Mouse (Mus musculus): Measurements from ENCODE around the gene Becn1. TPM values are rescaled to one million over a fixed set of nuclear protein-coding genes. Genes with fewer than 3 reads are reported as not detected.

Gene Becn1
- polyA plus RNA-seq, 1 experiment from 2014 or later = 174 TPM

GRCm38 (mm10) chr11:101255826-101256775, 46.0 kb downstream of the Becn1 start:
- Histone ChIP-seq H3K27me3 (ENCODE audit: control insufficient read depth, insufficient read depth, low read length) (peaks cover under 1% of the 10 kb centered on the region; the same call in 1 of the 2 replicates), H3K27ac (ENCODE audit: low read depth, low read length) (no peak overlapping the region), H3K9me3 (ENCODE audit: control insufficient read depth, low read length) (no peaks in the 10 kb centered on the region), H3K4me1 (ENCODE audit: control insufficient read depth, insufficient read depth, low read length) (peaks cover 31% of the 10 kb centered on the region), H3K36me3 (ENCODE audit: control insufficient read depth, insufficient read depth, low read length) (no peaks in the 10 kb centered on the region), H3K4me2 (ENCODE audit: low read depth) (no peak overlapping the region), H3K9ac (ENCODE audit: low read length) (no peak overlapping the region), H3K4me3 (ENCODE audit: low read depth, low read length) (no peak overlapping the region)
- DNase-seq (ENCODE audit: low spot score) = no peak
- WGBS = 93% methylated on average over 13 of the region's 13 CpGs
- no peak for ATAC-seq (ENCODE audit: insufficient read depth, low FRiP score, low TSS enrichment)

DNA sequence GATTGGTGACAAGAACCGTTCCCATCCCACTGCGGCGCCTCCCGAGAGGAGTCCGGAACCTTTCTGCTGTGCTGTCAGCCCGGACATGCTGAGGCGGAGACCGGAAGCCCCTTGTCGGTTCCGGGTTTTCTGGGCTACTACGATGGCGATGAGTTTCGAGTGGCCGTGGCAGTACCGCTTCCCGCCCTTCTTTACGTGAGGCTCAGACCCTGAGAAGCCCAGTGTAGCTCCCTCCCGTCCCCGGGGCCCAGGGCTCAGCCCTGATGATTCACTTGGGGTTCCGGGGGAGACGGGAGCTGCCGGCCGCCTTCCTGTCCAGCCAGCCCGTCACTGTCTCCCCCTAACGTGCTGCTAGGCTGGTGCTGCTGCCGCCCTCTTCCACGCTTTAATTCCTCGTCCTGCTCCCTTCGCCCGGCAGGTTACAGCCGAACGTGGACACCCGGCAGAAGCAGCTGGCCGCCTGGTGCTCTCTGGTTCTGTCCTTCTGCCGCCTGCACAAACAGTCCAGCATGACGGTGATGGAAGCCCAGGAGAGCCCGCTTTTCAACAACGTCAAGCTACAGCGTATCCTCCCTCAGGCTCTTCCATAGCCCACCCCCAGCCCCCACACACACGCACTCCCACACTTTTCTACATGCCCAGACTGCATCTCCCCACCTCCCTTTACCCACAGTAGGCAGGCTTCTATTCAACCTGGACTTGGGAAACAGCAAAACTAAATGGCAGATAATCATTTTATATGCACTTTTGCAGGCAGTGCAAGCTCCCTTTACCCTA, 48.3 kb downstream of the Becn1 start, which contains the start of gene Vps25:
Vps25 (plus strand) TSS at position 95 of the 777 bp plus-strand sequence.
- no peaks in the 10 kb centered on the region for H3K36me3 ChIP-seq (ENCODE audit: control insufficient read depth, insufficient read depth, low read length)
- H3K4me2 ChIP-seq (ENCODE audit: low read depth) = peak within 1 kb of the TSS; percentile 91
- H3K27ac ChIP-seq (ENCODE audit: low read depth, low read length) = peak within 1 kb of the TSS; percentile 82
- H3K9me3 ChIP-seq (ENCODE audit: control insufficient read depth, low read length) = no peaks in the 10 kb centered on the region
- ATAC-seq (ENCODE audit: insufficient read depth, low FRiP score, low TSS enrichment) (no peak), DNase-seq (ENCODE audit: low spot score) (peak; percentile 82)
- under 1% methylated on average over 40 of the region's 40 CpGs for WGBS
- peak within 1 kb of the TSS; percentile 84 for H3K4me3 ChIP-seq (ENCODE audit: low read depth, low read length)
- H3K4me1 ChIP-seq (ENCODE audit: control insufficient read depth, insufficient read depth, low read length) = peaks cover 11% of the 10 kb centered on the region
- H3K27me3 ChIP-seq (ENCODE audit: control insufficient read depth, insufficient read depth, low read length) = no peaks in the 10 kb centered on the region
- peak within 1 kb of the TSS; percentile 92 for H3K9ac ChIP-seq (ENCODE audit: low read length)

- H3K9me3 ChIP-seq (ENCODE audit: control insufficient read depth, low read length) = no peaks in the 10 kb centered on the region
- peak overlapping the region; percentile 92 for H3K9ac ChIP-seq (ENCODE audit: low read length)
- no peaks in the 10 kb centered on the region for H3K36me3 ChIP-seq (ENCODE audit: control insufficient read depth, insufficient read depth, low read length)
- no peak for DNase-seq (ENCODE audit: low spot score)
- H3K27ac ChIP-seq (ENCODE audit: low read depth, low read length) = no peak overlapping the region
- 18% methylated on average over 7 of the region's 7 CpGs for WGBS
- peaks cover 11% of the 10 kb centered on the region for H3K4me1 ChIP-seq (ENCODE audit: control insufficient read depth, insufficient read depth, low read length)
- H3K4me3 ChIP-seq (ENCODE audit: low read depth, low read length) = peak overlapping the region; percentile 84
- no peaks in the 10 kb centered on the region for H3K27me3 ChIP-seq (ENCODE audit: control insufficient read depth, insufficient read depth, low read length)
- peak overlapping the region; percentile 91 for H3K4me2 ChIP-seq (ENCODE audit: low read depth)
- no peak for ATAC-seq (ENCODE audit: insufficient read depth, low FRiP score, low TSS enrichment)
Measured at GRCm38 (mm10) chr11:101252941-101253340, 49.1 kb downstream of the Becn1 start.

DNA sequence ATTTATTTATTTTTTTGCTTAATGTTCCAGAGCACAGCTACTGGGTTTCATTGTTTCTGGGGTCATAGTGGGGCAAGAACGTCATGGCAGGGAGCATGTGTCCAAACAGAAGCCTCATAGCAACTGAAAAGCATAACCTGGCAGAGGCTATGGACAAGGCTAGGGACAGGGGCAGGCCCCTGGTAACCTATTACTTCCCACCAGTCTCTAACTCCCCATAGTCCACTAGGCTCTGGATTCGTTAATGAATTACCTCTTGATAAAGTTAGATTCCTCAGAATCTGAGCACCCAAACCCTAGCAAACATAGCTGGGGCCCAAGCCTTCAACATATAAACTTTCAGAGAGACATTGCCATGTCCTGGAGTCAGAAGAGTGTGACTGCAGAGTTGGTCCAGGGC, 51.1 kb downstream of the Becn1 start:
- Histone ChIP-seq H3K9ac (ENCODE audit: low read length) (no peak overlapping the region), H3K27ac (ENCODE audit: low read depth, low read length) (no peak overlapping the region), H3K9me3 (ENCODE audit: control insufficient read depth, low read length) (no peaks in the 10 kb centered on the region), H3K27me3 (ENCODE audit: control insufficient read depth, insufficient read depth, low read length) (peaks cover 14% of the 10 kb centered on the region), H3K4me3 (ENCODE audit: low read depth, low read length) (no peak overlapping the region), H3K36me3 (ENCODE audit: control insufficient read depth, insufficient read depth, low read length) (no peaks in the 10 kb centered on the region), H3K4me1 (ENCODE audit: control insufficient read depth, insufficient read depth, low read length) (peaks cover 18% of the 10 kb centered on the region), H3K4me2 (ENCODE audit: low read depth) (no peak overlapping the region)
- 77% methylated on average over 2 of the region's 2 CpGs for WGBS
- no peak for ATAC-seq (ENCODE audit: insufficient read depth, low FRiP score, low TSS enrichment)
- DNase-seq (ENCODE audit: low spot score) = no peak

DNA sequence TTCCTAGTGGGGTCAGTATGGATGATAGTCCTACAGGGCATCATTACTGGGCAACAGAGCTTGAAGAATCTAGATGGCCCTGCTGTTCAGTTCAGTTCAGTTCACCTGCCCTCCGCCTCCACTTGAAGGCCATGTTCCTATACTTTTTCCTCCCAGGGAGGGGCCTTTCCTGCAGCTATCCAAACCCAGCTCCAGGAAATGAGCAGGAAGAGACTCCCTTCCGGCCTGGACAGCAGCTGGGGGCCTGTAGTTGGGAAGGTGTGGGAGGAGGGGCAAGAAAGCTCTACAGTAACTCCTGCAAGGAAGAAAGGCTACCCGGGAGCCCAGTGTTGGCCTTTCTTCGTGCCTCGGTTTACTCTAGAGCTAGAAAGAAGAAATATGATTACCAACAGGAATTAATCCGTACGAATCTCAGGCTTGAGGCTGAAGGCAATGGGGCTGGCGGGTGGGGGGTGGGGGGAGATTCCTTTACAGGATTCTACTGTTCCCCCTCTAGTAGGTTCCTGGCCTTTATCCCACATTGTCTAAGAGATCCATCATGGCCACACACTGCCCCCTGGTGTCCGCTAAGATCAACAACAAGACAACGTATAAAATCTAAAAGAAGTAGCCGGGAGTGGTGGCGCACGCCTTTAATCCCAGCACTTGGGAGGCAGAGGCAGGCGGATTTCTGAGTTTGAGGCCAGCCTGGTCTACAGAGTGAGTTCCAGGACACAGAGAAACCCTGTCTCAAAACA, 53.7 kb downstream of the Becn1 start:
- Histone ChIP-seq H3K36me3 (ENCODE audit: control insufficient read depth, insufficient read depth, low read length) (no peaks in the 10 kb centered on the region), H3K4me2 (ENCODE audit: low read depth) (no peak overlapping the region), H3K4me1 (ENCODE audit: control insufficient read depth, insufficient read depth, low read length) (peaks cover 13% of the 10 kb centered on the region), H3K27ac (ENCODE audit: low read depth, low read length) (no peak overlapping the region), H3K9ac (ENCODE audit: low read length) (no peak overlapping the region), H3K27me3 (ENCODE audit: control insufficient read depth, insufficient read depth, low read length) (peaks cover 19% of the 10 kb centered on the region), H3K4me3 (ENCODE audit: low read depth, low read length) (no peak overlapping the region), H3K9me3 (ENCODE audit: control insufficient read depth, low read length) (no peaks in the 10 kb centered on the region)
- DNase-seq (ENCODE audit: low spot score) (peak; percentile 72), ATAC-seq (ENCODE audit: insufficient read depth, low FRiP score, low TSS enrichment) (no peak)
- WGBS = 32% methylated on average over 14 of the region's 14 CpGs

GRCm38 (mm10) chr11:101247521-101248030, 54.5 kb downstream of the Becn1 start:
- H3K4me2 ChIP-seq (ENCODE audit: low read depth) = peak overlapping the region; percentile 95; the same call in 1 of the 2 replicates
- H3K27ac ChIP-seq (ENCODE audit: low read depth, low read length) = no peak overlapping the region

GRCm38 (mm10) chr11:101246702-101247012, 55.4 kb downstream of the Becn1 start:
- peaks cover 19% of the 10 kb centered on the region for H3K27me3 ChIP-seq (ENCODE audit: control insufficient read depth, insufficient read depth, low read length)
- 0 out of 2 replicates have a peak overlapping the region, but pooled peaks have one; percentile 27 for H3K27ac ChIP-seq (ENCODE audit: low read depth, low read length)
- no peak for DNase-seq (ENCODE audit: low spot score)
- peak overlapping the region; percentile 95 for H3K4me2 ChIP-seq (ENCODE audit: low read depth)
- H3K36me3 ChIP-seq (ENCODE audit: control insufficient read depth, insufficient read depth, low read length) = no peaks in the 10 kb centered on the region
- 9% methylated on average over 7 of the region's 7 CpGs for WGBS
- H3K9ac ChIP-seq (ENCODE audit: low read length) = peak overlapping the region; percentile 73
- no peak; the same call in 1 of the 2 replicates for ATAC-seq (ENCODE audit: insufficient read depth, low FRiP score, low TSS enrichment)
- peak overlapping the region; percentile 59 for H3K4me3 ChIP-seq (ENCODE audit: low read depth, low read length)
- H3K9me3 ChIP-seq (ENCODE audit: control insufficient read depth, low read length) = no peaks in the 10 kb centered on the region
- peaks cover 10% of the 10 kb centered on the region for H3K4me1 ChIP-seq (ENCODE audit: control insufficient read depth, insufficient read depth, low read length)

More at GRCm38 (mm10) chr11:101247521-101248030, 54.5 kb downstream of the Becn1 start:
- Histone ChIP-seq H3K27me3 (ENCODE audit: control insufficient read depth, insufficient read depth, low read length) (peaks cover 19% of the 10 kb centered on the region), H3K36me3 (ENCODE audit: control insufficient read depth, insufficient read depth, low read length) (no peaks in the 10 kb centered on the region), H3K4me3 (ENCODE audit: low read depth, low read length) (no peak overlapping the region), H3K9ac (ENCODE audit: low read length) (no peak overlapping the region), H3K4me1 (ENCODE audit: control insufficient read depth, insufficient read depth, low read length) (peaks cover 10% of the 10 kb centered on the region), H3K9me3 (ENCODE audit: control insufficient read depth, low read length) (no peaks in the 10 kb centered on the region)
- ATAC-seq (ENCODE audit: insufficient read depth, low FRiP score, low TSS enrichment) (no peak), DNase-seq (ENCODE audit: low spot score) (no peak)
- WGBS = 83% methylated on average over 6 of the region's 6 CpGs

Data from neural tube, embryonic 11.5 days (tissue).